9 mouse cellular contexts compared by ENCODE assay signal in the genomic region with DNA sequence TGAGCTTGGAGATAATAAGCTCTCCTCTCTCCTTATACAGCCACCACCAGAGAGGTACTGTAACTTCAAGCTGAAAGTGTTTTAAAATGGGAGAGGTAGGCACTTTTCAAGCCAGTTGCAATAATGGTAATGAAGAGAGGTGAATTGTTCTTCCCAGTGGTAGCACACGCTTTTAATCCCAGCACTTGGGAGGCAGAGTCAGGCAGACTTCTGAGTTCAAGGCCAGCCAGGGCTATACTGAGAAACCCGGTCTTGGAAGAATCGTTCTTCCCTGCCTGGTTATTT. TPM values are rescaled to one million over a fixed set of nuclear protein-coding genes. Genes with fewer than 3 reads are reported as not detected.
DNase-seq lines count a peak whose midpoint lies in the region; ATAC-seq lines count a peak whose summit lies in the region.
"Had no signal": no experiment of that assay in that cellular context is flagged by ENCODE, and none has a peak within 500 bp of the region (broad histone marks: within the 10 kb centered on the region; RNA-seq: fewer than 3 reads in every experiment).

No protein-coding gene starts in this region.

- no peak for DNase-seq in heart, adult 18-20 months
- DNase-seq in ZHBTc4 (ENCODE audit: low read depth, low spot score) = peak; percentile 47
- no peak for DNase-seq in cerebellum, adult 11-12 months
- DNase-seq in urinary bladder, postnatal 36 days (ENCODE audit: low spot score in 2 of 2) = no peak
- DNase-seq in right cerebral cortex, adult 18-20 months = no peak

- ATAC-seq in heart, embryonic 15.5 days (replicated peaks; ENCODE audit: insufficient number of reproducible peaks, insufficient read depth, low FRiP score, low read depth) = no peak
- ATAC-seq in hindbrain, embryonic 12.5 days (ENCODE audit: low FRiP score) = 0 out of 2 replicates have a peak, but pooled peaks have one; percentile 4
- ATAC-seq in midbrain, embryonic 13.5 days = 0 out of 2 replicates have a peak, but pooled peaks have one; percentile 3

- H3K9ac ChIP-seq in heart, embryonic 15.5 days = peak overlapping the region; percentile 100; the same call in 1 of the 2 replicates
- H3K9ac ChIP-seq in hindbrain, embryonic 12.5 days = peak overlapping the region; percentile 100; the same call in 1 of the 2 replicates
- H3K9ac ChIP-seq in midbrain, embryonic 13.5 days (replicated peaks) = peak overlapping the region; percentile 100

- no peaks in the 10 kb centered on the region for H3K9me3 ChIP-seq in heart, embryonic 15.5 days (replicated peaks)
- no peaks in the 10 kb centered on the region for H3K9me3 ChIP-seq in hindbrain, embryonic 12.5 days (replicated peaks)
- no peaks in the 10 kb centered on the region for H3K9me3 ChIP-seq in midbrain, embryonic 13.5 days

- WGBS in heart, embryonic 15.5 days = 68% methylated on average over 3 of the region's 3 CpGs
- WGBS in hindbrain, embryonic 12.5 days = 76% methylated on average over 3 of the region's 3 CpGs
- WGBS in midbrain, embryonic 13.5 days = 78% methylated on average over 3 of the region's 3 CpGs

- peaks cover 21% of the 10 kb centered on the region for H3K4me1 ChIP-seq in heart, embryonic 15.5 days (replicated peaks)
- peaks cover 22% of the 10 kb centered on the region for H3K4me1 ChIP-seq in hindbrain, embryonic 12.5 days
- peaks cover 28% of the 10 kb centered on the region for H3K4me1 ChIP-seq in midbrain, embryonic 13.5 days (replicated peaks)

- H3K27me3 ChIP-seq in heart, embryonic 15.5 days = no peaks in the 10 kb centered on the region
- H3K27me3 ChIP-seq in hindbrain, embryonic 12.5 days = no peaks in the 10 kb centered on the region
- H3K27me3 ChIP-seq in midbrain, embryonic 13.5 days = no peaks in the 10 kb centered on the region

- peaks cover 7% of the 10 kb centered on the region for H3K36me3 ChIP-seq in heart, embryonic 15.5 days
- peaks cover 13% of the 10 kb centered on the region for H3K36me3 ChIP-seq in hindbrain, embryonic 12.5 days
- peaks cover 11% of the 10 kb centered on the region for H3K36me3 ChIP-seq in midbrain, embryonic 13.5 days

- peak overlapping the region; percentile 74 for H3K4me2 ChIP-seq in heart, embryonic 15.5 days
- peak overlapping the region; percentile 68 for H3K4me2 ChIP-seq in hindbrain, embryonic 12.5 days (replicated peaks)
- H3K4me2 ChIP-seq in midbrain, embryonic 13.5 days (replicated peaks) = peak overlapping the region; percentile 82

- peak overlapping the region; percentile 98 for H3K27ac ChIP-seq in heart, embryonic 15.5 days
- H3K27ac ChIP-seq in hindbrain, embryonic 12.5 days = peak overlapping the region; percentile 98; the same call in 1 of the 2 replicates
- peak overlapping the region; percentile 99 for H3K27ac ChIP-seq in midbrain, embryonic 13.5 days

- peak overlapping the region; percentile 99 for H3K4me3 ChIP-seq in heart, embryonic 15.5 days
- peak overlapping the region; percentile 99 for H3K4me3 ChIP-seq in hindbrain, embryonic 12.5 days
- peak overlapping the region; percentile 97 for H3K4me3 ChIP-seq in midbrain, embryonic 13.5 days (replicated peaks)

RNA-seq across cellular contexts. Expression of a gene that starts 0.7 kb away (rescaled TPM):
- polyA plus RNA-seq in heart, embryonic 15.5 days (2015; fragmentation: Nextera tagmentation; extraction: Ambion mirVana) = 36.4 and 43.4 TPM in 2 replicates
- total RNA-seq in heart, adult 18-20 months (2021) = 10 to 100 TPM; 59.2 to 70.0 TPM
- 87.7 and 90.5 TPM in 2 replicates for polyA plus RNA-seq in hindbrain, embryonic 12.5 days (2016; fragmentation: Nextera tagmentation; extraction: Ambion mirVana)
- 70.3 and 71.4 TPM in 2 replicates for polyA plus RNA-seq in midbrain, embryonic 13.5 days (2015; fragmentation: Nextera tagmentation; extraction: Ambion mirVana)

RNA-seq across cellular contexts. Expression of a gene that starts 57.5 kb away (rescaled TPM):
- not detected in 2 replicates for polyA plus RNA-seq in heart, embryonic 15.5 days (2015; fragmentation: Nextera tagmentation; extraction: Ambion mirVana)
- total RNA-seq in heart, adult 18-20 months (2021) = not detected
- polyA plus RNA-seq in hindbrain, embryonic 12.5 days (2016; fragmentation: Nextera tagmentation; extraction: Ambion mirVana) = not detected in 2 replicates
- not detected in 2 replicates for polyA plus RNA-seq in midbrain, embryonic 13.5 days (2015; fragmentation: Nextera tagmentation; extraction: Ambion mirVana)
- total RNA-seq: hematopoietic stem cell, adult 5-6 weeks had no signal
